ENCODE assay signal across 22 mouse cellular contexts in genomic region chr7:110682911-110683310, GRCm38 (mm10). TPM values are rescaled to one million over a fixed set of nuclear protein-coding genes. Genes with fewer than 3 reads are reported as not detected.
DNase-seq lines count a peak whose midpoint lies in the region; TF ChIP-seq lines count a peak whose summit lies in the region.
"Had no signal": no experiment of that assay in that cellular context is flagged by ENCODE, and none has a peak within 500 bp of the region (broad histone marks: within the 10 kb centered on the region; RNA-seq: fewer than 3 reads in every experiment).

No protein-coding gene starts in this region.

- H3K4me1 ChIP-seq in heart, embryonic 10.5 days, result no peaks in the 10 kb centered on the region
- H3K4me1 ChIP-seq in ES-E14 (ENCODE audit: control insufficient read depth in 2 of 2, insufficient read depth in 2 of 2, low read length in 2 of 2, poor library complexity in 1 of 2), result peaks cover 2 to 4% of the 10 kb centered on the region in 2 experiments; a peak in 1 of 4 replicates
- H3K4me1 ChIP-seq in thymus, adult 2 months (replicated peaks; ENCODE audit: control insufficient read depth, insufficient read depth, low read length), result no peaks in the 10 kb centered on the region
- H3K4me1 ChIP-seq: embryonic facial prominence, embryonic 10.5 days; embryonic facial prominence, embryonic 12.5 days; forebrain, embryonic 13.5 days; forebrain, embryonic 15.5 days had no signal

- intact Hi-C loops in heart, postnatal 10 days (cut with DNase I), result no loop called here
- intact Hi-C loops in left cerebral cortex, postnatal 14 days (cut with DNase I), result no loop called here

- DNase-seq in heart, embryonic 10.5 days (ENCODE audit: low spot score), result peak; percentile 47
- no peak for DNase-seq in heart, postnatal 10 days
- peak; percentile 62 for DNase-seq in ES-CJ7 (ENCODE audit: low read depth, low spot score)
- DNase-seq in ES-E14 (ENCODE audit: low read depth, low spot score), result peak; percentile 22
- peak; percentile 50 for DNase-seq in ZHBTc4 (ENCODE audit: low read depth, low spot score)
- no peak for DNase-seq in thymus, adult 2 months
- DNase-seq in urinary bladder, postnatal 14 days (ENCODE audit: low spot score), result no peak
- no peak for DNase-seq in left cerebral cortex, postnatal 14 days (ENCODE audit: low spot score in 2 of 2)
- DNase-seq: adrenal gland, adult 2 months; adrenal gland, postnatal 10 days; adrenal gland, postnatal 25 days; cerebellum, adult 11-12 months; cerebellum, adult 2 months; cerebellum, adult 9-10 months; cerebellum, postnatal 10 days; cerebellum, postnatal 25 days; forebrain, postnatal 0 days had no signal

- WGBS in heart, embryonic 10.5 days, result 76% methylated on average over 4 of the region's 4 CpGs
- 94% methylated on average over 4 of the region's 4 CpGs for WGBS in thymus, adult 2 months

- H3K9me3 ChIP-seq in heart, embryonic 10.5 days, result no peaks in the 10 kb centered on the region
- no peaks in the 10 kb centered on the region for H3K9me3 ChIP-seq in ES-E14 (ENCODE audit: control insufficient read depth, insufficient read depth, low read depth, low read length)
- H3K9me3 ChIP-seq: embryonic facial prominence, embryonic 10.5 days; embryonic facial prominence, embryonic 12.5 days; forebrain, embryonic 13.5 days; forebrain, embryonic 15.5 days had no signal

- no peak for TF ChIP-seq CTCF in thymus, adult 2 months (IDR thresholded peaks at IDR 0.05; ENCODE audit: borderline replicate concordance, control insufficient read depth, extremely low read depth, insufficient read depth, low read length, poor library complexity)

- H3K9ac ChIP-seq in ES-E14 (ENCODE audit: insufficient read depth, low read depth, low read length, poor library complexity, severe bottlenecking), result no peak overlapping the region
- H3K9ac ChIP-seq: embryonic facial prominence, embryonic 12.5 days; forebrain, embryonic 13.5 days; forebrain, embryonic 15.5 days; forebrain, postnatal 0 days had no signal

- no peak overlapping the region for H3K4me3 ChIP-seq in heart, embryonic 10.5 days
- H3K4me3 ChIP-seq in ES-E14 (ENCODE audit: insufficient read depth in 1 of 2, low read depth in 1 of 2, low read length in 2 of 2, poor library complexity in 1 of 2, severe bottlenecking in 1 of 2), result no peak overlapping the region
- no peak overlapping the region for H3K4me3 ChIP-seq in thymus, adult 2 months (ENCODE audit: control insufficient read depth, insufficient read depth, low read length)
- H3K4me3 ChIP-seq: embryonic facial prominence, embryonic 10.5 days; embryonic facial prominence, embryonic 12.5 days; forebrain, embryonic 13.5 days; forebrain, embryonic 15.5 days had no signal

- no peaks in the 10 kb centered on the region for H3K27me3 ChIP-seq in heart, embryonic 10.5 days (ENCODE audit: insufficient read depth, poor library complexity, severe bottlenecking)
- H3K27me3 ChIP-seq in thymus, adult 2 months (ENCODE audit: control insufficient read depth, insufficient read depth, low read length), result no peaks in the 10 kb centered on the region
- H3K27me3 ChIP-seq: embryonic facial prominence, embryonic 12.5 days; forebrain, embryonic 13.5 days; forebrain, embryonic 15.5 days had no signal

- no peak for TF ChIP-seq POLR2A in thymus, adult 2 months (IDR thresholded peaks at IDR 0.05; ENCODE audit: control insufficient read depth, extremely low read depth, insufficient read depth, low read length, poor library complexity)

- no peaks in the 10 kb centered on the region for H3K36me3 ChIP-seq in heart, embryonic 10.5 days
- H3K36me3 ChIP-seq in ES-E14 (ENCODE audit: control insufficient read depth, insufficient read depth, low read length, poor library complexity, severe bottlenecking), result no peaks in the 10 kb centered on the region
- no peaks in the 10 kb centered on the region for H3K36me3 ChIP-seq in thymus, adult 2 months (ENCODE audit: control insufficient read depth, insufficient read depth, low read length)
- H3K36me3 ChIP-seq: embryonic facial prominence, embryonic 10.5 days; embryonic facial prominence, embryonic 12.5 days; forebrain, embryonic 15.5 days had no signal

- no peak overlapping the region for H3K27ac ChIP-seq in heart, embryonic 10.5 days
- no peak overlapping the region for H3K27ac ChIP-seq in ES-E14 (ENCODE audit: insufficient read depth, low read depth, low read length, poor library complexity, severe bottlenecking)
- no peak overlapping the region for H3K27ac ChIP-seq in thymus, adult 2 months (ENCODE audit: control insufficient read depth, insufficient read depth, low read length)
- H3K27ac ChIP-seq: embryonic facial prominence, embryonic 10.5 days; embryonic facial prominence, embryonic 12.5 days; forebrain, embryonic 13.5 days; forebrain, embryonic 15.5 days had no signal

- in situ Hi-C loops in ES-E14 (cut with MboI; ENCODE audit: low sequenced_read_pairs in 2 of 2, unreplicated experiment in 2 of 2), result no loop called here

TF ChIP-seq in ES-E14, 5 proteins besides CTCF, POLR2A, EP300 and RAD21:
- TF ChIP-seq ZNF384 (IDR thresholded peaks at IDR 0.05; ENCODE audit: low read depth, low read length) (no peak), ZC3H11A (IDR thresholded peaks at IDR 0.05; ENCODE audit: borderline replicate concordance, low read depth, low read length) (no peak), MAFK (IDR thresholded peaks at IDR 0.05; ENCODE audit: insufficient read depth, low read depth, low read length) (no peak), HCFC1 (IDR thresholded peaks at IDR 0.05; ENCODE audit: borderline replicate concordance, insufficient read depth, low read length) (no peak), CHD2 (IDR thresholded peaks at IDR 0.05; ENCODE audit: low read depth, low read length) (no peak)

RNA-seq across cellular contexts. Expression of gene Adm, which starts 55.5 kb away (rescaled TPM):
- polyA plus RNA-seq in heart, embryonic 10.5 days (2016; fragmentation: Nextera tagmentation; extraction: Ambion mirVana), result 9.3 and 13.1 TPM in 2 replicates
- total RNA-seq in heart, postnatal 10 days (2021), result 10 to 100 TPM; 13.8 to 15.7 TPM
- 4.0 and 6.2 TPM in 2 replicates for total RNA-seq in ES-E14 (2012; rRNA removed)
- polyA plus RNA-seq in thymus, adult 2 months (2012; rRNA removed), result 12.0 and 14.1 TPM in 2 replicates
- total RNA-seq in left cerebral cortex, postnatal 14 days (2021), result 1 to 10 TPM; 2.1 to 3.9 TPM
- total RNA-seq: MEL had no signal

Comparison
In these comparisons a context has a peak if more than half of its experiments do, and no peak if none do; other contexts are left out.
1. DNase-seq: peak in heart, embryonic 10.5 days (single experiment), ES-CJ7 (single experiment), ES-E14 (single experiment) and ZHBTc4 (single experiment); none in heart, postnatal 10 days (0 of 2), thymus, adult 2 months (single experiment), urinary bladder, postnatal 14 days (single experiment) and left cerebral cortex, postnatal 14 days (0 of 2).